Mouse (Mus musculus): ENCODE data around the gene Magi1.
"Not testable (repeated sequence)": the region's sequence is repeated elsewhere in the genome, so short reads cannot be mapped to it uniquely, and the experiment has no call there.

Magi1 gene

GRCm38 (mm10) chr6:93704350-93704749 is 579.4 kb downstream of the Magi1 start:
- DNase-seq (ENCODE audit: low read depth, low spot score), result no peak
- Histone ChIP-seq H3K36me3 (ENCODE audit: control insufficient read depth, insufficient read depth, low read length, poor library complexity, severe bottlenecking) (no peaks in the 10 kb centered on the region), H3K27me3 (ENCODE audit: control insufficient read depth, insufficient read depth, low read length, poor library complexity, severe bottlenecking) (no peaks in the 10 kb centered on the region)

GRCm38 (mm10) chr6:93699436-93699835 is 584.3 kb downstream of the Magi1 start:
- H3K36me3 ChIP-seq (ENCODE audit: control insufficient read depth, insufficient read depth, low read length, poor library complexity, severe bottlenecking), result no peaks in the 10 kb centered on the region
- DNase-seq (ENCODE audit: low read depth, low spot score), result no peak
- no peaks in the 10 kb centered on the region for H3K27me3 ChIP-seq (ENCODE audit: control insufficient read depth, insufficient read depth, low read length, poor library complexity, severe bottlenecking)

- H3K27me3 ChIP-seq (ENCODE audit: control insufficient read depth, insufficient read depth, low read length, poor library complexity, severe bottlenecking), result no peaks in the 10 kb centered on the region
- DNase-seq (ENCODE audit: low read depth, low spot score), result no peak
- no peaks in the 10 kb centered on the region for H3K36me3 ChIP-seq (ENCODE audit: control insufficient read depth, insufficient read depth, low read length, poor library complexity, severe bottlenecking)
These were observed 585.8 kb downstream of the Magi1 start for GRCm38 (mm10) chr6:93697956-93698355.

GRCm38 (mm10) chr6:93678766-93679165 is 605.0 kb downstream of the Magi1 start:
- Histone ChIP-seq H3K36me3 (ENCODE audit: control insufficient read depth, insufficient read depth, low read length, poor library complexity, severe bottlenecking) (no peaks in the 10 kb centered on the region), H3K27me3 (ENCODE audit: control insufficient read depth, insufficient read depth, low read length, poor library complexity, severe bottlenecking) (no peaks in the 10 kb centered on the region)
- DNase-seq (ENCODE audit: low read depth, low spot score), result no peak

- no peaks in the 10 kb centered on the region for H3K27me3 ChIP-seq (ENCODE audit: control insufficient read depth, insufficient read depth, low read length, poor library complexity, severe bottlenecking)
- no peak for DNase-seq (ENCODE audit: low read depth, low spot score)
- no peaks in the 10 kb centered on the region for H3K36me3 ChIP-seq (ENCODE audit: control insufficient read depth, insufficient read depth, low read length, poor library complexity, severe bottlenecking)
These were observed 617.0 kb downstream of the Magi1 start for GRCm38 (mm10) chr6:93666731-93667130.

GRCm38 (mm10) chr6:93665056-93665805 is 618.5 kb downstream of the Magi1 start:
- H3K36me3 ChIP-seq (ENCODE audit: control insufficient read depth, insufficient read depth, low read length, poor library complexity, severe bottlenecking), result no peaks in the 10 kb centered on the region
- no peaks in the 10 kb centered on the region for H3K27me3 ChIP-seq (ENCODE audit: control insufficient read depth, insufficient read depth, low read length, poor library complexity, severe bottlenecking)
- no peak for DNase-seq (ENCODE audit: low read depth, low spot score)

DNA sequence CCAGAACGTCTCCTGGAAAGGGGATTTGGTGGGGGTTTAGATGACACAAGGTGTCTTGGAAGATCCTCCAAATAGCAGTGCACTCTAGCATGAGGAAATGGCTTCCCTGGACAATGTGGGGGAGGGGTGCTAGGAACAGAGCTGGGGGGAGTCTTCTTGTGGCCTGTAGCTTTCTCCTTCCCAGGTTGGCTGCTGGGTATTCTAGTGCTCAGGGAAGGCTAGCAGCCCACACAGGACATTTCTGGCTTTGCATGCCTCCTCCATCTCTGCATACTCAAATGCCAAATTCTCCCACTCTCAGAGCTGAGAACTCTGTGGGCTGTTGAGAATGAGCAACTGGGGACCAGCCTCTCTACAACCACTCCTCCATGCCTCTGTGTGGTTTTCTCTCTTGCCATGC is 622.6 kb downstream of the Magi1 start:
- H3K36me3 ChIP-seq (ENCODE audit: control insufficient read depth, insufficient read depth, low read length, poor library complexity, severe bottlenecking), result no peaks in the 10 kb centered on the region
- H3K27me3 ChIP-seq (ENCODE audit: control insufficient read depth, insufficient read depth, low read length, poor library complexity, severe bottlenecking), result no peaks in the 10 kb centered on the region
- DNase-seq (ENCODE audit: low read depth, low spot score), result no peak

DNA sequence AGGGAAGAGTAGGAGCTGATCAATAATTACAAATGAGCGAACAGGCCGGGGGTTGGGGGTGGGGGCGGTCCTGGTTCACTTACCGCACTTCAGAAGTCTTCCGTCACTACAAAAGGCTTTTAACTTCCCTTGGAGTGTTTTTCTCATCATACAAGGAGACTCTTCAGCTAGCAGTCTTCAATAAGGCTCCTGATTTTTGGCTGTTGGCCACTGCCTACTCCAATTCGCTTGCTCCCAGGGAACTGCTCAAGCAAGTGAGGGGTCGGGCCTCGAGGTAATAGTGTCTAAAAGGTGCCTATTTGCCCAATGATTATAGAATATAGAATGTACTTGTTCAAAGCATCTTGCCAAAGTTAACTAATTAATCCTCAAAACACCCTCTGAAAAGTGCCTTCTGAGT is 624.2 kb downstream of the Magi1 start:
- Histone ChIP-seq H3K27me3 (ENCODE audit: control insufficient read depth, insufficient read depth, low read length, poor library complexity, severe bottlenecking) (no peaks in the 10 kb centered on the region), H3K36me3 (ENCODE audit: control insufficient read depth, insufficient read depth, low read length, poor library complexity, severe bottlenecking) (no peaks in the 10 kb centered on the region)
- DNase-seq (ENCODE audit: low read depth, low spot score), result no peak

DNA sequence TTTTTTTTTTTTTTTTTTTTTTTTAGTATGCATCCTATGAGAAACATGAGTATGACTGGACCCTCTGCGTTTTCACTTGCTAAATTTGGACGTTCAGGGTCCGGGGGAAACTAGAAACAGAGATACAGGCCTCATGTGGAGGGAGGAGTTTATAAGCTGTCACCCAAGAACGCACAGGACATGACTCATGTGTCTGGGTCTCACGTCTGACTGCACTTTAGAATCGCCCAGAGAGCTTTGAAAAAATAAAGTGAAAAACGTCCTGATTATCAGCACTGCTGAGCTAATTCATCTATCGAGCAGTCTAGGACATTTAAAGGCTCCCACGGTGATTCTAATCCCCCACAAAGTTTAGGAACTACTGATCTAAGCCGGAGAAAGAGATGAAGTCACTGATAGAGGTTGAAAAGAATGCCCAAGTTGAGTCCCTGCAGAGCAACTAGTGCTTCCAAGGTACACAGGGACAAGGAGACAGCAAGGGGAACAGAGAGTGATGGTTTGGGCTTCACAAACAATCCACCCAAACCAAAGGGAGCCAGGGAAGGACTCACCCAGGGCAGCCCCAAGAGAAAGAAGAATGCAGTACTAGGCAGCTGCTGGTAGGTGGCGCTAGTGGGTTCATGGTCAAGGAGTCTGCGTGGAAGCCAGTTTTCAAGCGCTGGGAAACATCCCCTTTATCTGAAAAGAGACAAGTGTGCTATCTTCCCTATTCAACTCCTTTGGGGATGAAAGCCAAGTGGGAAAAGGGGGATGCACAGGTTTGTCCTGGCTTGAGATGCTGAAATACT is 626.3 kb downstream of the Magi1 start:
- Histone ChIP-seq H3K27me3 (ENCODE audit: control insufficient read depth, insufficient read depth, low read length, poor library complexity, severe bottlenecking) (no peaks in the 10 kb centered on the region), H3K36me3 (ENCODE audit: control insufficient read depth, insufficient read depth, low read length, poor library complexity, severe bottlenecking) (no peaks in the 10 kb centered on the region)
- no peak for DNase-seq (ENCODE audit: low read depth, low spot score)

DNA sequence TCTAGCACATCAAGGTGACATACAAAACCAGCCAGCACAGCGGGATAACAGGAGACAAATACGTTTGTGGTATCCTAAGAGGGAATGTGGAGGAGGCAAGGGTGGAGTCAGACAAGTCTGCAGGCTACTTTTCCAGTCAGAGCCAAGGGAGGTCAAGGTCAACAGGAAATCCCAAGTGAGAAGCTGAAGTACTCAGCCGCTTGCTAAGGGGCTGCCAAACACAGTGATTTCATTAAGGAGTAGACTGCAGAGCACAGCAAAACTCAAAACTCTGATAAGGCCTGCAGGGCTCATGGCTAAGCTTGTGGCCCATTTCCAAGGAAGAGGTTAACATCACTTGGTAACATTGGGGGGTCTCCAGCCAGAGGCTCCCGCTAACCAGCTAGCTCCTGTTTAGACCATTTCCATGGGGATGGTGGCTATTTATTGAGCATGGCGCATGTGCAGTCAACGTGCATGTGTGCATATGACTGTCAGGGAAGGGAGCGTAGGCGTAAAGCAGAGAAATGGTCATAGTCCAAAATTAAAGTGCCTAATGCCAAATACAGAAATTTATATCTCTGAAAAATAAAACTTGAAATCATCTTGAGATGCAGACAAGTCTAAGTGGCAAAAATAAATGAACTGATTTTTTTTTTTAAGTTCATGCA is 635.0 kb downstream of the Magi1 start:
- H3K27me3 ChIP-seq (ENCODE audit: control insufficient read depth, insufficient read depth, low read length, poor library complexity, severe bottlenecking), result no peaks in the 10 kb centered on the region
- no peak for DNase-seq (ENCODE audit: low read depth, low spot score)
- no peaks in the 10 kb centered on the region for H3K36me3 ChIP-seq (ENCODE audit: control insufficient read depth, insufficient read depth, low read length, poor library complexity, severe bottlenecking)

GRCm38 (mm10) chr6:93629735-93630291 is 653.9 kb downstream of the Magi1 start:
- not testable (repeated sequence) for H3K36me3 ChIP-seq (ENCODE audit: control insufficient read depth, insufficient read depth, low read length, poor library complexity, severe bottlenecking); H3K27me3 ChIP-seq (ENCODE audit: control insufficient read depth, insufficient read depth, low read length, poor library complexity, severe bottlenecking); DNase-seq (ENCODE audit: low read depth, low spot score)

DNA sequence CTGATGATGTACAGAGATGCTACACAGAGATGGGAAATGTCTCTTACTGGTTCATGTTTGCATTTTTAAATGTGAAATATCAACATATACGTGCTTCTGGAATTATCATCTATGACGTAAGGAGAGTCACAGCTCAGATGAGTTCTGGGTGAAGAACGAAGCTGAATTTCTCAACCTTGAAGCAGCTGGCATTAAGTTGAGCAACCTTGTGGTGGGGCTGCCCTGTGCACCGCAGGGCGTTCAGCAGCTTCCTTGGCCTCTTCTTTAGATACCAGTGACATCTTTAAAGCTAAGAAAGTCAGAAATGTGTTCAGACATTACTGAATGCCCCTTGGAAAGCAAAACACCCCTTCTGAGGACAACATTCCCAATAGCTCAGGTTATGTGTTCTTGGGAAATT is 656.5 kb downstream of the Magi1 start:
- DNase-seq (ENCODE audit: low read depth, low spot score), result no peak
- Histone ChIP-seq H3K36me3 (ENCODE audit: control insufficient read depth, insufficient read depth, low read length, poor library complexity, severe bottlenecking) (no peaks in the 10 kb centered on the region), H3K27me3 (ENCODE audit: control insufficient read depth, insufficient read depth, low read length, poor library complexity, severe bottlenecking) (no peaks in the 10 kb centered on the region)

Data from splenic B cell, adult 2 months (primary cell).